Mouse (Mus musculus): ENCODE results near the gene Gja3. TPM values are rescaled to one million over a fixed set of nuclear protein-coding genes. Genes with fewer than 3 reads are reported as not detected.
A peak's percentile ranks its signal among the peaks of the same experiment; 100 is the strongest.

Gene Gja3
- total and polyA plus RNA-seq, 3 experiments: 18.0 to 27.6 (median 22.4) TPM

GRCm38 (mm10) chr14:57103711-57104105, 45.8 kb upstream of the Gja3 start:
- Histone ChIP-seq H3K27me3 (ENCODE audit: control insufficient read depth, insufficient read depth, low read length) (peaks cover 13% of the 10 kb centered on the region), H3K79me2 (replicated peaks; ENCODE audit: control insufficient read depth, insufficient read depth, low read length) (no peaks in the 10 kb centered on the region), H3K36me3 (ENCODE audit: control insufficient read depth, insufficient read depth, low read length) (no peaks in the 10 kb centered on the region), H3K27ac (no peak overlapping the region), H3K9ac (ENCODE audit: low read depth, low read length) (peak overlapping the region; percentile 62), H3K4me3 (peak overlapping the region; percentile 50), H3K4me1 (ENCODE audit: control insufficient read depth, insufficient read depth, low read length) (no peaks in the 10 kb centered on the region)
- no peak for DNase-seq
- intact Hi-C loops (cut with DNase I): no loop called here
- 4% methylated on average over 22 of the region's 22 CpGs for WGBS
- TF ChIP-seq POLR2A (IDR thresholded peaks at IDR 0.05; ENCODE audit: insufficient read depth, low read depth, low read length) (no peak), EP300 (IDR thresholded peaks at IDR 0.05; ENCODE audit: insufficient read depth, low read depth, low read length) (no peak), CTCF (IDR thresholded peaks at IDR 0.05) (no peak)

DNA sequence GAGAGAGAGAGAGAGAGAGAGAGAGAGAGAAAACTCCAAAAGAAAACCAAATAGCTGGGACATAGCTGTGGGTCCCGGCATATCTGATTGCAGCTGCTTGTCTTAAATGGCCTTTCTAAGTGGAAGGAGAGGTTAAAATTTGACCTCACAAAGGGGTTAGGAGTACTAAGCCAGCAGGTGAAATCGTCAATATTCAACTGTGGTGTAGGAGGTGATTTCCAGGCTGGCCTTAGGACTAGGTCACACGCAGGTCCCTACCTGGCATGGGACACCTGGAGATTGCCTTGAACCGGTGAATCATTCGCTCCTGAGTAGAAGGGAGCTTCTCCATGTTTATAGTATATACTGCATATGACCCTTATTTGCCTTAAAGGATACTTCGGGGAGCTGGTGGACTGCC, 45.2 kb upstream of the Gja3 start:
- no peaks in the 10 kb centered on the region for H3K79me2 ChIP-seq (replicated peaks; ENCODE audit: control insufficient read depth, insufficient read depth, low read length)
- DNase-seq: no peak
- no peaks in the 10 kb centered on the region for H3K36me3 ChIP-seq (ENCODE audit: control insufficient read depth, insufficient read depth, low read length)
- H3K4me1 ChIP-seq (ENCODE audit: control insufficient read depth, insufficient read depth, low read length): no peaks in the 10 kb centered on the region
- WGBS: 76% methylated on average over 6 of the region's 6 CpGs
- H3K27ac ChIP-seq: no peak overlapping the region
- H3K27me3 ChIP-seq (ENCODE audit: control insufficient read depth, insufficient read depth, low read length): peaks cover 13% of the 10 kb centered on the region
- intact Hi-C loops (cut with DNase I): no loop called here
- TF ChIP-seq EP300 (IDR thresholded peaks at IDR 0.05; ENCODE audit: insufficient read depth, low read depth, low read length) (no peak), CTCF (IDR thresholded peaks at IDR 0.05) (no peak), POLR2A (IDR thresholded peaks at IDR 0.05; ENCODE audit: insufficient read depth, low read depth, low read length) (no peak)
- H3K9ac ChIP-seq (ENCODE audit: low read depth, low read length): no peak overlapping the region
- H3K4me3 ChIP-seq: no peak overlapping the region

DNA sequence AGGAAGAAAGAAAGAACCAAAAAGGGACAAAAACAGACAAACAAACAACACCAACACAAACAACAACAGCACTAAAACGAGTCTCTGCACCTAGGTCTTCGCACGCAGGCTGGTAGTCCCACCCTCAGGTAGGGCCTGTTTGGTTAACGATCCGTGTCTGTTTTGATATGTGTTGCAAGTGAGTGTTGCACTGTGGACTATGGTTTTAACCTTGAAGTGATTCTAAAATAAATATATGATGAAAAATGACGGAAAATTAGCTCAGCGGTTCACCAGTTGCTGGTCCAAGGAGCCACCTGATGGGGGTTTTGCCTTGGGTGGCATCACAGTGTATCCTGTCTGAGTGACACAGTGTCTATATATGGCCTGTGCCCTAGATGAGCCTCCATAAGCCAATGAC, 43.7 kb upstream of the Gja3 start:
- Histone ChIP-seq H3K79me2 (replicated peaks; ENCODE audit: control insufficient read depth, insufficient read depth, low read length) (no peaks in the 10 kb centered on the region), H3K9ac (ENCODE audit: low read depth, low read length) (no peak overlapping the region), H3K27me3 (ENCODE audit: control insufficient read depth, insufficient read depth, low read length) (peaks cover 13% of the 10 kb centered on the region), H3K4me3 (no peak overlapping the region), H3K4me1 (ENCODE audit: control insufficient read depth, insufficient read depth, low read length) (no peaks in the 10 kb centered on the region), H3K27ac (no peak overlapping the region), H3K36me3 (ENCODE audit: control insufficient read depth, insufficient read depth, low read length) (no peaks in the 10 kb centered on the region)
- no peak for DNase-seq
- WGBS: 86% methylated on average over 7 of the region's 7 CpGs
- TF ChIP-seq EP300 (IDR thresholded peaks at IDR 0.05; ENCODE audit: insufficient read depth, low read depth, low read length) (no peak), POLR2A (IDR thresholded peaks at IDR 0.05; ENCODE audit: insufficient read depth, low read depth, low read length) (no peak)
- intact Hi-C loops (cut with DNase I): no loop called here

DNA sequence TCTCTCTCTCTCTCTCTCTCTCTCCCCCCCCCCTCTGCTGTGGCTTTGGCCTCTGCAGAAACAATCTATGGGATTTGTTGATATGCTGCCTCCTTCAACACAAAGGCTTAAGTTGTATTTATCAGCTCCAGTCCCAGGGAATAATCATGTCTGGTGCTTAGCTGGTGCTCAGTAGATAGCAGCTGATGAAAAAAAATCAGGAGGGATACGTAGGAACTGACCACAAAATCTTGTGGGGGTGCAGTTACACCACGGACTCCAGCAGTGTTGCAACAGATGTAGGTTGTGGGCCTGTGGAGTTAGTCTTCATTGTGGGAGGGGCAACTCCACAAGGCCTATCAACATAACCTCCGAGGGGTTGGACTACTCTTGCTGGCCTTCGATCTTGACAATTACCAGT, 38.0 kb upstream of the Gja3 start:
- 53% methylated on average over 4 of the region's 4 CpGs for WGBS
- intact Hi-C loops (cut with DNase I): loop anchor here (10.0 kb wide), 1 partner anchor 549 kb away; no protein-coding TSS in a partner anchor
- no peak for TF ChIP-seq POLR2A (IDR thresholded peaks at IDR 0.05; ENCODE audit: insufficient read depth, low read depth, low read length)
- no peak for DNase-seq
- no peak overlapping the region for H3K27ac ChIP-seq
- H3K4me3 ChIP-seq: no peak overlapping the region
- H3K36me3 ChIP-seq (ENCODE audit: control insufficient read depth, insufficient read depth, low read length): no peaks in the 10 kb centered on the region
- H3K79me2 ChIP-seq (replicated peaks; ENCODE audit: control insufficient read depth, insufficient read depth, low read length): no peaks in the 10 kb centered on the region
- H3K27me3 ChIP-seq (ENCODE audit: control insufficient read depth, insufficient read depth, low read length): no peaks in the 10 kb centered on the region
- H3K9ac ChIP-seq (ENCODE audit: low read depth, low read length): no peak overlapping the region
- H3K4me1 ChIP-seq (ENCODE audit: control insufficient read depth, insufficient read depth, low read length): no peaks in the 10 kb centered on the region

DNA sequence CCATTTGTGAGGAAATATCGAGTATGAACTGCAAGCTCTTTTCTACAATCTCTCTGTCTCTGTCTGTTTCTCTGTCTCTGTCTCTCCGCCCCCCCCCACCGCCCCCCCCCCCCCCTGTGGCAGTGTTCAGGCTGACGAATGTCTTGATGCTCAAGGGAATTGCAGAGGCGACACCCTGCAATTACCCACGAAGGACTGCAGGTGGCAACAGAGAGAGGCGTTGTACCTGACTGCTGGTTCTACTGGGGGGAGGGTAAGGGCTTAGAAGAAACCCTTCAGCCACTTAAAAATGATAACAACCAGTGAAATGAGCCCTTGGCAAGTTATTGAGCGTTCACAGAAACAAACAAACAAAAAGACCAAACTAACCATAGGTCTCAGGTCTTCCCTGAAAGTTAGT, 35.1 kb upstream of the Gja3 start:
- TF ChIP-seq EP300 (IDR thresholded peaks at IDR 0.05; ENCODE audit: insufficient read depth, low read depth, low read length): no peak
- peak; percentile 65 for TF ChIP-seq CTCF (IDR thresholded peaks at IDR 0.05)
- TF ChIP-seq POLR2A (IDR thresholded peaks at IDR 0.05; ENCODE audit: insufficient read depth, low read depth, low read length): no peak
- Histone ChIP-seq H3K27ac (no peak overlapping the region), H3K79me2 (replicated peaks; ENCODE audit: control insufficient read depth, insufficient read depth, low read length) (no peaks in the 10 kb centered on the region), H3K27me3 (ENCODE audit: control insufficient read depth, insufficient read depth, low read length) (no peaks in the 10 kb centered on the region), H3K9ac (ENCODE audit: low read depth, low read length) (no peak overlapping the region), H3K36me3 (ENCODE audit: control insufficient read depth, insufficient read depth, low read length) (no peaks in the 10 kb centered on the region), H3K4me1 (ENCODE audit: control insufficient read depth, insufficient read depth, low read length) (no peaks in the 10 kb centered on the region), H3K4me3 (no peak overlapping the region)
- DNase-seq: peak; percentile 13 to 28
- intact Hi-C loops (cut with DNase I): loop anchor here (5.0 to 10.0 kb wide), 2 partner anchors 269 to 552 kb away; no protein-coding TSS in a partner anchor
- 7% methylated on average over 8 of the region's 8 CpGs for WGBS

DNA sequence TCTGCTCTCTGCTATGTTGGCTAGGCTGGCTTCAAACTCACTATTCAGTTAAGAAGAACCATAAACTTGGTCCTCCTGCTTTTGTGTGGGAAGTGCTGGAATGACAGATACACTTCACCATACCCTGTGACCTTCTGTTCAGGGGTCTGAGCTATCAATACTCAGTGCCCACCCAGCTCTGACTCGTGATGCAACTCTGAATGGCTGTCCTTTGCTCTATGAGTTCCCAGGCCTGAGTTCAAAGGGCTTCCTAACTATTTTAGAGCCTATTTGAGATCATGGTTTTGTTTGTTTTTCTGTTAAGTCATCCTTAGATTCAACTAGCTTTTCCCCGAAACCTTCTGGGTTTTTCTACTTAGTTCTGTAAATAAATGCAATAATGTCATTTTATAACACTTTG, 32.1 kb upstream of the Gja3 start:
- intact Hi-C loops (cut with DNase I): loop anchor here (5.0 to 10.0 kb wide), 2 partner anchors 272 to 555 kb away; no protein-coding TSS in a partner anchor
- Histone ChIP-seq H3K4me1 (ENCODE audit: control insufficient read depth, insufficient read depth, low read length) (peaks cover 4% of the 10 kb centered on the region), H3K36me3 (ENCODE audit: control insufficient read depth, insufficient read depth, low read length) (no peaks in the 10 kb centered on the region), H3K4me3 (no peak overlapping the region), H3K27ac (no peak overlapping the region), H3K9ac (ENCODE audit: low read depth, low read length) (no peak overlapping the region), H3K27me3 (ENCODE audit: control insufficient read depth, insufficient read depth, low read length) (no peaks in the 10 kb centered on the region), H3K79me2 (replicated peaks; ENCODE audit: control insufficient read depth, insufficient read depth, low read length) (no peaks in the 10 kb centered on the region)
- no peak for TF ChIP-seq CTCF (IDR thresholded peaks at IDR 0.05)
- no peak for TF ChIP-seq POLR2A (IDR thresholded peaks at IDR 0.05; ENCODE audit: insufficient read depth, low read depth, low read length)
- no peak for TF ChIP-seq EP300 (IDR thresholded peaks at IDR 0.05; ENCODE audit: insufficient read depth, low read depth, low read length)
- WGBS: 70% methylated on average over 2 of the region's 2 CpGs
- no peak for DNase-seq

Measured in heart, adult 2 months (tissue).